Mouse (Mus musculus) retina, embryonic 14.5 days (tissue): ENCODE results near the gene Utrn.
A peak's percentile ranks its signal among the peaks of the same experiment; 100 is the strongest.

Experiments
- DNase-seq: peaks from one replicate; pipeline ENCODE4 v3.0.0-alpha.2; 2015; ENCODE audit warnings: low spot score

Utrn gene

GRCm38 (mm10) chr10:12731459-12731858, 137.7 kb downstream of the Utrn start:
- DNase-seq, result no peak

- DNase-seq, result no peak
These were observed 139.5 kb downstream of the Utrn start for GRCm38 (mm10) chr10:12729635-12730034.

GRCm38 (mm10) chr10:12729033-12729432, 140.1 kb downstream of the Utrn start:
- DNase-seq, result no peak

GRCm38 (mm10) chr10:12727881-12728280, 141.3 kb downstream of the Utrn start:
- no peak for DNase-seq

- peak; percentile 33 for DNase-seq
These were observed 143.0 kb downstream of the Utrn start for GRCm38 (mm10) chr10:12726041-12726608.

GRCm38 (mm10) chr10:12724247-12725001, 144.7 kb downstream of the Utrn start:
- DNase-seq, result peak; percentile 13

- DNase-seq, result no peak
These were observed 145.9 kb downstream of the Utrn start for GRCm38 (mm10) chr10:12723269-12723668.

GRCm38 (mm10) chr10:12722111-12722510, 147.1 kb downstream of the Utrn start:
- DNase-seq, result no peak

- DNase-seq, result no peak
These were observed 150.8 kb downstream of the Utrn start for GRCm38 (mm10) chr10:12718386-12718785.

GRCm38 (mm10) chr10:12717381-12717780, 151.8 kb downstream of the Utrn start:
- no peak for DNase-seq

GRCm38 (mm10) chr10:12716657-12717327, 152.4 kb downstream of the Utrn start:
- DNase-seq, result no peak

GRCm38 (mm10) chr10:12713236-12713855, 155.8 kb downstream of the Utrn start:
- no peak for DNase-seq

- no peak for DNase-seq
These were observed 157.8 kb downstream of the Utrn start for GRCm38 (mm10) chr10:12711332-12711831.

- no peak for DNase-seq
These were observed 162.6 kb downstream of the Utrn start for GRCm38 (mm10) chr10:12706516-12706915.

GRCm38 (mm10) chr10:12705990-12706389, 163.2 kb downstream of the Utrn start:
- DNase-seq, result no peak

- DNase-seq, result no peak
These were observed 164.9 kb downstream of the Utrn start for GRCm38 (mm10) chr10:12704290-12704689.

- DNase-seq, result no peak
These were observed 165.6 kb downstream of the Utrn start for GRCm38 (mm10) chr10:12703526-12703925.

- no peak for DNase-seq
These were observed 167.0 kb downstream of the Utrn start for GRCm38 (mm10) chr10:12702140-12702539.

- no peak for DNase-seq
These were observed 167.5 kb downstream of the Utrn start for GRCm38 (mm10) chr10:12701694-12702093.

- DNase-seq, result no peak
These were observed 168.6 kb downstream of the Utrn start for GRCm38 (mm10) chr10:12700576-12700975.

GRCm38 (mm10) chr10:12697902-12698301, 171.3 kb downstream of the Utrn start:
- no peak for DNase-seq

GRCm38 (mm10) chr10:12696704-12697103, 172.5 kb downstream of the Utrn start:
- DNase-seq, result no peak

- DNase-seq, result no peak
These were observed 174.4 kb downstream of the Utrn start for GRCm38 (mm10) chr10:12694774-12695173.
